Comparison of ENCODE assay signal across 11 mouse cellular contexts in genomic region chr1:51566170-51566649, GRCm38 (mm10).
DNase-seq lines count a peak whose midpoint lies in the region; ATAC-seq and TF ChIP-seq lines count a peak whose summit lies in the region.
"Had no signal": no experiment of that assay in that cellular context is flagged by ENCODE, and none has a peak within 500 bp of the region (broad histone marks: within the 10 kb centered on the region; RNA-seq: fewer than 3 reads in every experiment).

No protein-coding gene starts in this region.

- peak overlapping the region; percentile 4; the same call in 1 of the 2 replicates for H3K4me2 ChIP-seq in liver, postnatal 0 days (ENCODE audit: low read depth, low read length)
- H3K4me2 ChIP-seq: embryonic facial prominence, embryonic 15.5 days; forebrain, embryonic 15.5 days had no signal

- TF ChIP-seq CTCF in liver, postnatal 0 days (IDR thresholded peaks at IDR 0.05; ENCODE audit: low read depth), result no peak

- H3K4me1 ChIP-seq in heart, embryonic 10.5 days, result peaks cover 15% of the 10 kb centered on the region
- 0 out of 2 replicates have a peak, but pooled peaks cover 6% of the 10 kb centered on the region for H3K4me1 ChIP-seq in liver, postnatal 0 days (ENCODE audit: insufficient read depth)
- peaks cover 9% of the 10 kb centered on the region for H3K4me1 ChIP-seq in limb, embryonic 10.5 days
- H3K4me1 ChIP-seq: embryonic facial prominence, embryonic 15.5 days; forebrain, embryonic 15.5 days had no signal

- H3K27me3 ChIP-seq in heart, embryonic 10.5 days (ENCODE audit: insufficient read depth, poor library complexity, severe bottlenecking), result no peaks in the 10 kb centered on the region
- no peaks in the 10 kb centered on the region for H3K27me3 ChIP-seq in liver, postnatal 0 days (ENCODE audit: insufficient read depth, low read length)
- no peaks in the 10 kb centered on the region for H3K27me3 ChIP-seq in limb, embryonic 10.5 days (ENCODE audit: low read depth, poor library complexity, severe bottlenecking)
- H3K27me3 ChIP-seq: embryonic facial prominence, embryonic 15.5 days; forebrain, embryonic 15.5 days had no signal

- H3K36me3 ChIP-seq in heart, embryonic 10.5 days, result no peaks in the 10 kb centered on the region
- H3K36me3 ChIP-seq in liver, postnatal 0 days (replicated peaks; ENCODE audit: insufficient read depth, low read length), result no peaks in the 10 kb centered on the region
- H3K36me3 ChIP-seq in limb, embryonic 10.5 days, result no peaks in the 10 kb centered on the region
- H3K36me3 ChIP-seq: embryonic facial prominence, embryonic 15.5 days; forebrain, embryonic 15.5 days had no signal

- 21% methylated on average over 7 of the region's 7 CpGs for WGBS in heart, embryonic 10.5 days
- WGBS in liver, postnatal 0 days (ENCODE audit: insufficient replicate concordance), result 32% methylated on average over 7 of the region's 7 CpGs
- WGBS in limb, embryonic 10.5 days, result 59% methylated on average over 7 of the region's 7 CpGs

- no peak overlapping the region for H3K9ac ChIP-seq in liver, postnatal 0 days (replicated peaks)
- H3K9ac ChIP-seq: embryonic facial prominence, embryonic 15.5 days; forebrain, embryonic 15.5 days had no signal

- peak; percentile 22 to 53; a peak in 2 of 4 replicates for ATAC-seq in hematopoietic stem cell, adult 5-6 weeks (replicated peaks in 1 of 2; ENCODE audit: insufficient read depth in 1 of 2, low FRiP score in 2 of 2, low TSS enrichment in 1 of 2, low read depth in 1 of 2, poor library complexity in 2 of 2, severe bottlenecking in 2 of 2)
- peak; percentile 83 for ATAC-seq in liver, postnatal 0 days
- ATAC-seq: forebrain, embryonic 15.5 days had no signal

- H3K27ac ChIP-seq in heart, embryonic 10.5 days, result peak overlapping the region; percentile 8; the same call in 1 of the 2 replicates
- 0 out of 2 replicates have a peak overlapping the region, but pooled peaks have one; percentile 40 for H3K27ac ChIP-seq in liver, postnatal 0 days (ENCODE audit: low read depth)
- no peak overlapping the region for H3K27ac ChIP-seq in limb, embryonic 10.5 days
- H3K27ac ChIP-seq: embryonic facial prominence, embryonic 15.5 days; forebrain, embryonic 15.5 days had no signal

- DNase-seq in heart, embryonic 10.5 days (ENCODE audit: low spot score), result no peak
- no peak for DNase-seq in heart, adult 18-20 months
- peak; percentile 28 for DNase-seq in c-Kit-positive CD71-positive TER-119-positive erythroid progenitor cells, embryonic 14.5 days (ENCODE audit: low spot score)
- no peak for DNase-seq in liver, postnatal 0 days
- no peak for DNase-seq in limb, embryonic 10.5 days (ENCODE audit: low spot score)
- no peak for DNase-seq in gastrocnemius, adult 8-10 months (ENCODE audit: low spot score in 2 of 2)
- no peak for DNase-seq in heart, postnatal 14 days
- DNase-seq: lung, adult 18-20 months had no signal

- H3K4me3 ChIP-seq in heart, embryonic 10.5 days, result no peak overlapping the region
- no peak overlapping the region for H3K4me3 ChIP-seq in liver, postnatal 0 days (ENCODE audit: low read depth, low read length)
- H3K4me3 ChIP-seq in limb, embryonic 10.5 days, result no peak overlapping the region
- H3K4me3 ChIP-seq: embryonic facial prominence, embryonic 15.5 days; forebrain, embryonic 15.5 days had no signal

- intact Hi-C loops in heart, postnatal 14 days (cut with DNase I), result no loop called here

- peak; percentile 95 for TF ChIP-seq EP300 in liver, postnatal 0 days (IDR thresholded peaks at IDR 0.05; ENCODE audit: low read depth)

- H3K9me3 ChIP-seq in heart, embryonic 10.5 days, result no peaks in the 10 kb centered on the region
- no peaks in the 10 kb centered on the region for H3K9me3 ChIP-seq in liver, postnatal 0 days (ENCODE audit: low read length)
- no peaks in the 10 kb centered on the region for H3K9me3 ChIP-seq in limb, embryonic 10.5 days (replicated peaks)
- H3K9me3 ChIP-seq: embryonic facial prominence, embryonic 15.5 days; forebrain, embryonic 15.5 days had no signal
